Mouse (Mus musculus): ENCODE results near the gene Fam25c. TPM values are rescaled to one million over a fixed set of nuclear protein-coding genes. Genes with fewer than 3 reads are reported as not detected.
"Not testable (repeated sequence)": the region's sequence is repeated elsewhere in the genome, so short reads cannot be mapped to it uniquely, and the experiment has no call there.

The Fam25c gene
- polyA plus RNA-seq, 1 experiment: not detected

GRCm38 (mm10) chr14:34323576-34324085 is 31.6 kb downstream of the Fam25c start:
- TF ChIP-seq CTCF (IDR thresholded peaks at IDR 0.05; ENCODE audit: borderline replicate concordance, extremely low read depth, insufficient read depth, insufficient read length) (no peak), POLR2A (IDR thresholded peaks at IDR 0.05; ENCODE audit: borderline replicate concordance, extremely low read depth, insufficient read depth, insufficient read length, poor library complexity, severe bottlenecking) (no peak)
- no peak for DNase-seq (ENCODE audit: low read depth)

- TF ChIP-seq CTCF (IDR thresholded peaks at IDR 0.05; ENCODE audit: borderline replicate concordance, extremely low read depth, insufficient read depth, insufficient read length) (no peak), POLR2A (IDR thresholded peaks at IDR 0.05; ENCODE audit: borderline replicate concordance, extremely low read depth, insufficient read depth, insufficient read length, poor library complexity, severe bottlenecking) (no peak)
- DNase-seq (ENCODE audit: low read depth): no peak
Observed at GRCm38 (mm10) chr14:34318113-34318512, 37.1 kb downstream of the Fam25c start.

GRCm38 (mm10) chr14:34317431-34317830 is 37.8 kb downstream of the Fam25c start:
- no peak for TF ChIP-seq CTCF (IDR thresholded peaks at IDR 0.05; ENCODE audit: borderline replicate concordance, extremely low read depth, insufficient read depth, insufficient read length)
- TF ChIP-seq POLR2A (IDR thresholded peaks at IDR 0.05; ENCODE audit: borderline replicate concordance, extremely low read depth, insufficient read depth, insufficient read length, poor library complexity, severe bottlenecking): no peak
- no peak for DNase-seq (ENCODE audit: low read depth)

GRCm38 (mm10) chr14:34316346-34316745 is 38.9 kb downstream of the Fam25c start:
- no peak for DNase-seq (ENCODE audit: low read depth)
- TF ChIP-seq POLR2A (IDR thresholded peaks at IDR 0.05; ENCODE audit: borderline replicate concordance, extremely low read depth, insufficient read depth, insufficient read length, poor library complexity, severe bottlenecking): no peak
- TF ChIP-seq CTCF (IDR thresholded peaks at IDR 0.05; ENCODE audit: borderline replicate concordance, extremely low read depth, insufficient read depth, insufficient read length): no peak

- no peak for TF ChIP-seq CTCF (IDR thresholded peaks at IDR 0.05; ENCODE audit: borderline replicate concordance, extremely low read depth, insufficient read depth, insufficient read length)
- TF ChIP-seq POLR2A (IDR thresholded peaks at IDR 0.05; ENCODE audit: borderline replicate concordance, extremely low read depth, insufficient read depth, insufficient read length, poor library complexity, severe bottlenecking): no peak
- no peak for DNase-seq (ENCODE audit: low read depth)
Observed at GRCm38 (mm10) chr14:34314796-34315195, 40.4 kb downstream of the Fam25c start.

GRCm38 (mm10) chr14:34314383-34314782 is 40.9 kb downstream of the Fam25c start:
- not testable (repeated sequence) for DNase-seq (ENCODE audit: low read depth)

GRCm38 (mm10) chr14:34313612-34314011 is 41.6 kb downstream of the Fam25c start:
- no peak for DNase-seq (ENCODE audit: low read depth)
- TF ChIP-seq POLR2A (IDR thresholded peaks at IDR 0.05; ENCODE audit: borderline replicate concordance, extremely low read depth, insufficient read depth, insufficient read length, poor library complexity, severe bottlenecking) (no peak), CTCF (IDR thresholded peaks at IDR 0.05; ENCODE audit: borderline replicate concordance, extremely low read depth, insufficient read depth, insufficient read length) (no peak)

GRCm38 (mm10) chr14:34312339-34313048 is 42.7 kb downstream of the Fam25c start:
- no peak for TF ChIP-seq CTCF (IDR thresholded peaks at IDR 0.05; ENCODE audit: borderline replicate concordance, extremely low read depth, insufficient read depth, insufficient read length)
- TF ChIP-seq POLR2A (IDR thresholded peaks at IDR 0.05; ENCODE audit: borderline replicate concordance, extremely low read depth, insufficient read depth, insufficient read length, poor library complexity, severe bottlenecking): no peak
- DNase-seq (ENCODE audit: low read depth): peak; percentile 35

GRCm38 (mm10) chr14:34311691-34312090 is 43.5 kb downstream of the Fam25c start:
- peak; percentile 59 for DNase-seq (ENCODE audit: low read depth)

GRCm38 (mm10) chr14:34311021-34311631 is 44.1 kb downstream of the Fam25c start:
- peak; percentile 63 for DNase-seq (ENCODE audit: low read depth)
- TF ChIP-seq POLR2A (IDR thresholded peaks at IDR 0.05; ENCODE audit: borderline replicate concordance, extremely low read depth, insufficient read depth, insufficient read length, poor library complexity, severe bottlenecking): no peak
- TF ChIP-seq CTCF (IDR thresholded peaks at IDR 0.05; ENCODE audit: borderline replicate concordance, extremely low read depth, insufficient read depth, insufficient read length): no peak

More at GRCm38 (mm10) chr14:34311691-34312090, 43.5 kb downstream of the Fam25c start:
- TF ChIP-seq POLR2A (IDR thresholded peaks at IDR 0.05; ENCODE audit: borderline replicate concordance, extremely low read depth, insufficient read depth, insufficient read length, poor library complexity, severe bottlenecking) (no peak), CTCF (IDR thresholded peaks at IDR 0.05; ENCODE audit: borderline replicate concordance, extremely low read depth, insufficient read depth, insufficient read length) (no peak)

- TF ChIP-seq POLR2A (IDR thresholded peaks at IDR 0.05; ENCODE audit: borderline replicate concordance, extremely low read depth, insufficient read depth, insufficient read length, poor library complexity, severe bottlenecking) (peak; percentile 99), CTCF (IDR thresholded peaks at IDR 0.05; ENCODE audit: borderline replicate concordance, extremely low read depth, insufficient read depth, insufficient read length) (peak; percentile 3; the same call in 1 of the 2 replicates)
Observed at GRCm38 (mm10) chr14:34310234-34310965, 44.8 kb downstream of the Fam25c start, which contains the start of the genes Shld2 and Glud1. TSS of gene Shld2 (minus strand) at chr14:34310493. TSS of gene Glud1 (plus strand) at chr14:34310727.

More at GRCm38 (mm10) chr14:34310234-34310965, 44.8 kb downstream of the Fam25c start, which contains the start of the genes Shld2 and Glud1:
- DNase-seq (ENCODE audit: low read depth): peak; percentile 98
